Comparison of ENCODE assay signal across 22 mouse cellular contexts in genomic region chr12:71949606-71950005, GRCm38 (mm10).
A peak's percentile ranks its signal among the peaks of the same experiment; 100 is the strongest.
DNase-seq lines count a peak whose midpoint lies in the region; ATAC-seq and TF ChIP-seq lines count a peak whose summit lies in the region.
"Had no signal": no experiment of that assay in that cellular context is flagged by ENCODE, and none has a peak within 500 bp of the region (broad histone marks: within the 10 kb centered on the region; RNA-seq: fewer than 3 reads in every experiment).

No protein-coding gene starts in this region.

- H3K4me3 ChIP-seq in lung, embryonic 15.5 days: no peak overlapping the region
- H3K4me3 ChIP-seq in lung, adult 2 months (replicated peaks; ENCODE audit: extremely low read depth, low read depth, low read length): no peak overlapping the region
- H3K4me3 ChIP-seq: embryonic facial prominence, embryonic 10.5 days; embryonic facial prominence, embryonic 13.5 days; erythroblast, embryonic 14.5 days; forebrain, embryonic 12.5 days; forebrain, embryonic 15.5 days; heart, adult 2 months; hindbrain, embryonic 12.5 days; hindbrain, embryonic 15.5 days had no signal

- no peak for DNase-seq in lung, adult 2 months
- DNase-seq in CD4-positive helper T cell, adult 2 months (ENCODE audit: low read depth, low spot score): peak; percentile 31
- DNase-seq in R1 (ENCODE audit: low read depth, low spot score): peak; percentile 27
- DNase-seq in naive thymus-derived CD4-positive, alpha-beta T cell, adult 2 months (ENCODE audit: low read depth): peak; percentile 56
- DNase-seq in right cerebral cortex, postnatal 14 days: no peak
- DNase-seq: adrenal gland, adult 8-10 months; adrenal gland, postnatal 25 days; cerebellum, adult 11-12 months; cerebellum, adult 8-10 months; cerebellum, postnatal 36 days; embryo, embryonic 11 days; gastrocnemius, postnatal 25 days; heart, adult 2 months had no signal

- H3K4me2 ChIP-seq in lung, embryonic 15.5 days: no peak overlapping the region
- H3K4me2 ChIP-seq: embryonic facial prominence, embryonic 13.5 days; forebrain, embryonic 12.5 days; forebrain, embryonic 15.5 days; heart, embryonic 11.5 days; hindbrain, embryonic 12.5 days; hindbrain, embryonic 15.5 days had no signal

- no peaks in the 10 kb centered on the region for H3K27me3 ChIP-seq in lung, embryonic 15.5 days
- H3K27me3 ChIP-seq: embryonic facial prominence, embryonic 13.5 days; forebrain, embryonic 12.5 days; forebrain, embryonic 15.5 days; hindbrain, embryonic 12.5 days; hindbrain, embryonic 15.5 days had no signal

- TF ChIP-seq CTCF in lung, adult 2 months (IDR thresholded peaks at IDR 0.05; ENCODE audit: insufficient read depth, low read length): no peak

- no peak overlapping the region for H3K9ac ChIP-seq in lung, embryonic 15.5 days
- H3K9ac ChIP-seq: embryonic facial prominence, embryonic 13.5 days; forebrain, embryonic 12.5 days; forebrain, embryonic 15.5 days; hindbrain, embryonic 12.5 days; hindbrain, embryonic 15.5 days had no signal

- H3K9me3 ChIP-seq in lung, embryonic 15.5 days: no peaks in the 10 kb centered on the region
- H3K9me3 ChIP-seq: embryonic facial prominence, embryonic 10.5 days; embryonic facial prominence, embryonic 13.5 days; forebrain, embryonic 12.5 days; forebrain, embryonic 15.5 days; hindbrain, embryonic 12.5 days; hindbrain, embryonic 15.5 days had no signal

- 80% methylated on average over 6 of the region's 6 CpGs for WGBS in lung, embryonic 15.5 days
- 80% methylated on average over 6 of the region's 6 CpGs for WGBS in lung, adult 2 months

- H3K36me3 ChIP-seq in lung, embryonic 15.5 days: peaks cover 53% of the 10 kb centered on the region

- H3K27ac ChIP-seq in lung, embryonic 15.5 days: peak overlapping the region; percentile 66
- H3K27ac ChIP-seq: embryonic facial prominence, embryonic 10.5 days; embryonic facial prominence, embryonic 13.5 days; forebrain, embryonic 12.5 days; forebrain, embryonic 15.5 days; heart, adult 2 months; hindbrain, embryonic 12.5 days; hindbrain, embryonic 15.5 days had no signal

- peaks cover 15% of the 10 kb centered on the region for H3K4me1 ChIP-seq in lung, embryonic 15.5 days
- H3K4me1 ChIP-seq in lung, adult 2 months (ENCODE audit: control insufficient read depth, insufficient read depth, low read length): peaks cover 2% of the 10 kb centered on the region

- ATAC-seq in lung, embryonic 15.5 days (ENCODE audit: borderline replicate concordance, extremely low read depth, low FRiP score, low TSS enrichment): no peak
- ATAC-seq: forebrain, embryonic 15.5 days had no signal

- TF ChIP-seq POLR2A in lung, adult 2 months (IDR thresholded peaks at IDR 0.05; ENCODE audit: borderline replicate concordance, extremely low read depth, low read depth, low read length): no peak

Comparison
In these comparisons a context has a peak if more than half of its experiments do, and no peak if none do; other contexts are left out.
1. DNase-seq: peak in CD4-positive helper T cell, adult 2 months (single experiment), R1 (single experiment) and naive thymus-derived CD4-positive, alpha-beta T cell, adult 2 months (single experiment); none in lung, adult 2 months (single experiment) and right cerebral cortex, postnatal 14 days (single experiment).